Mouse (Mus musculus) forebrain, embryonic 11.5 days (tissue): ENCODE measurements around the gene Mrpl55. TPM values are rescaled to one million over a fixed set of nuclear protein-coding genes. Genes with fewer than 3 reads are reported as not detected.

Experiments
- ATAC-seq: fragments of 200-750 bp; cut with Nextera tagmentation; replicated peaks from 2 replicates; pipeline ENCODE4 v1.8.0; 2017; ENCODE audit warnings: moderate TSS enrichment; ENCODE audit not compliant: low FRiP score
- DNase-seq: peaks from one replicate; pipeline ENCODE4 v3.0.0-alpha.2; 2017; ENCODE audit warnings: low spot score
- H3K27ac ChIP-seq: fragments of 300-500 bp; sonication (generic); 2 replicates; pipeline ENCODE4 v1.5.1; 2014; ENCODE audit warnings: low read depth, low read length
- H3K27me3 ChIP-seq: fragments of 300-500 bp; sonication (generic); 2 replicates; pipeline ENCODE4 v1.6.1; 2014; ENCODE audit warnings: mild to moderate bottlenecking, low read length, mixed read lengths; ENCODE audit not compliant: control insufficient read depth, insufficient read depth
- H3K36me3 ChIP-seq: fragments of 300-500 bp; sonication (generic); 2 replicates; pipeline ENCODE4 v1.6.1; 2014; ENCODE audit warnings: mild to moderate bottlenecking, low read length, moderate library complexity, mixed read lengths; ENCODE audit not compliant: control insufficient read depth, insufficient read depth
- H3K4me1 ChIP-seq: fragments of 300-500 bp; sonication (generic); replicated peaks from 2 replicates; pipeline ENCODE4 v1.6.1; 2014; ENCODE audit warnings: low read length, mixed read lengths; ENCODE audit not compliant: control insufficient read depth, insufficient read depth
- H3K4me2 ChIP-seq: fragments of 300-500 bp; sonication (generic); 2 replicates; pipeline ENCODE4 v1.6.1; 2014; ENCODE audit warnings: low read depth, mild to moderate bottlenecking, low read length, moderate library complexity, mixed read lengths; ENCODE audit not compliant: severe bottlenecking
- H3K4me3 ChIP-seq: fragments of 300-500 bp; sonication (generic); 2 replicates; pipeline ENCODE4 v1.5.1; 2014; ENCODE audit warnings: low read depth, low read length
- H3K9ac ChIP-seq: fragments of 300-500 bp; sonication (generic); 2 replicates; pipeline ENCODE4 v1.6.1; 2014; ENCODE audit warnings: low read length
- H3K9me3 ChIP-seq: fragments of 300-500 bp; sonication (generic); 2 replicates; pipeline ENCODE4 v1.6.1; 2016; ENCODE audit warnings: low read length, mixed read lengths; ENCODE audit not compliant: control insufficient read depth
- WGBS: fragments of 180-500 bp; shearing (Covaris S2); extraction: QIAGEN DNeasy Blood & Tissue Kit; methylation state at CpG from one replicate; pipeline ENCODE4 v1.1.7; 2014; 5-methylcytosine and 5-hydroxymethylcytosine counted together
- polyA plus RNA-seq: library from polyadenylated mRNA; unstranded; fragments of >200 nt; fragmentation: Nextera tagmentation; extraction: Ambion mirVana; gene quantifications from 2 replicates; pipeline ENCODE4 v1.2.1, GENCODE M21; 2014

Mrpl55 gene
- polyA plus RNA-seq, 1 experiment from 2014 or later, result 94.3 TPM

GRCm38 (mm10) chr11:59239796-59240195 lies 37.5 kb downstream of the Mrpl55 start:
- DNase-seq, result no peak
- H3K4me3 ChIP-seq, result no peak overlapping the region
- H3K9ac ChIP-seq, result no peak overlapping the region
- no peak for ATAC-seq
- no peaks in the 10 kb centered on the region for H3K9me3 ChIP-seq
- H3K27ac ChIP-seq, result no peak overlapping the region
- peaks cover 2% of the 10 kb centered on the region; the same call in 1 of the 2 replicates for H3K27me3 ChIP-seq
- peaks cover 10% of the 10 kb centered on the region; the same call in 1 of the 2 replicates for H3K4me1 ChIP-seq
- 78% methylated on average over 4 of the region's 4 CpGs for WGBS
- no peak overlapping the region for H3K4me2 ChIP-seq
- no peaks in the 10 kb centered on the region for H3K36me3 ChIP-seq

DNA sequence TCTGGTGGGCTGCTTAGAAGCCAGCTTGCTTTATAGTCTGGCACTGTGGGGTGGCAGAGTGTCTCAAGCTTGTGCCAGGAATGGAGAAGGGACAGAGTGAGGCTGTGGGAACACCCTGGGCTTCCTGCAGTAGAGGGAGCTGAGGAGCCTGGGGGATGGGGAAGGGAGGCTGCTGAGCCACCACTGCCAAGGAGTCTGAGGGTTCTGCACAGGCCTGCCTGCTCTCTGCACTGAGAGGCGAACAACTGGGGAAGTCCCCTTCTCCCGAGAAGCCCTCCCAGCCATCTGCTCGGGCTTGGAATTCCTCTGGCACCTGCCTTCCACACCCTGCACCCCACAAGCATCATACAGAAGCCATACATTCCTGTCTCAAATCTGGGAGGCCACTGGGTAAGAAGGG lies 39.6 kb downstream of the Mrpl55 start:
- Histone ChIP-seq H3K27ac (no peak overlapping the region), H3K36me3 (no peaks in the 10 kb centered on the region), H3K4me1 (peaks cover 10% of the 10 kb centered on the region; the same call in 1 of the 2 replicates), H3K4me3 (no peak overlapping the region), H3K9me3 (no peaks in the 10 kb centered on the region), H3K4me2 (no peak overlapping the region), H3K9ac (no peak overlapping the region), H3K27me3 (peaks cover 2% of the 10 kb centered on the region; the same call in 1 of the 2 replicates)
- 50% methylated on average over 3 of the region's 3 CpGs for WGBS
- no peak for DNase-seq
- ATAC-seq, result no peak

- no peak overlapping the region for H3K4me3 ChIP-seq
- H3K9me3 ChIP-seq, result no peaks in the 10 kb centered on the region
- no peaks in the 10 kb centered on the region for H3K36me3 ChIP-seq
- H3K9ac ChIP-seq, result no peak overlapping the region
- DNase-seq, result no peak
- 61% methylated on average over 6 of the region's 6 CpGs for WGBS
- ATAC-seq, result no peak
- H3K27me3 ChIP-seq, result peaks cover 2% of the 10 kb centered on the region; the same call in 1 of the 2 replicates
- peaks cover 7% of the 10 kb centered on the region; the same call in 1 of the 2 replicates for H3K4me1 ChIP-seq
- H3K4me2 ChIP-seq, result no peak overlapping the region
- H3K27ac ChIP-seq, result no peak overlapping the region
Observed at GRCm38 (mm10) chr11:59243856-59244255, 41.6 kb downstream of the Mrpl55 start.

DNA sequence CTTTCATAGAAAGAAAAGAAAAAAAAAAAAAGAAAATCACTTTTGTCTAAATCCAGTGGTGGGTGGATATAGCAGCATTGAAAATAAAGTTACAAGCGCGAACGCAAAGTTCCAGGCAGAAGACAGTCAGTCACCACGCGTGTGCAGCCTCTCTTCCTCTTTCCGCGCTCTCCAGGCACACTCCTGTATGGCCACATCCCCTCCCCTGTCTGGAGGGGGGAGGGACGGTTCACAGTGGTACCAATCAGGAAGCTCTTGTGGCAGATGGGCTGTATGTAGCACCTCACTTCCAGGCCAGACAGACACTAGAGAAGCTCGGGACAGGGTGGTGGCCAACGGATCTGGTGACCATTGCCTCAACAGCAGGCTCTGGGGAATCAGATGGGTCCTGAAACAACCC lies 45.8 kb downstream of the Mrpl55 start:
- H3K4me3 ChIP-seq, result no peak overlapping the region
- H3K4me2 ChIP-seq, result no peak overlapping the region
- H3K4me1 ChIP-seq, result no peaks in the 10 kb centered on the region
- no peak overlapping the region for H3K9ac ChIP-seq
- no peak overlapping the region for H3K27ac ChIP-seq
- H3K27me3 ChIP-seq, result no peaks in the 10 kb centered on the region; the same call in 1 of the 2 replicates
- DNase-seq, result no peak
- H3K9me3 ChIP-seq, result no peaks in the 10 kb centered on the region
- ATAC-seq, result no peak
- 73% methylated on average over 10 of the region's 10 CpGs for WGBS
- no peaks in the 10 kb centered on the region for H3K36me3 ChIP-seq

Other genes starting within 250 kb of the Mrpl55 start
- 52.9 and 54.1 TPM in 2 replicates for gene Hist3h2a, start 247.8 kb upstream of the Mrpl55 start, polyA plus RNA-seq
- gene Trim17, start 247.8 kb upstream of the Mrpl55 start, polyA plus RNA-seq, result 0.21 and 0.75 TPM in 2 replicates
- 17.3 and 20.5 TPM in 2 replicates for gene Trim11, start 224.4 kb upstream of the Mrpl55 start, polyA plus RNA-seq
- 0.04 and 0.07 TPM in 2 replicates for gene Obscn, start 66.1 kb upstream of the Mrpl55 start, polyA plus RNA-seq
- gene Iba57, start 38.7 kb upstream of the Mrpl55 start, polyA plus RNA-seq, result 2.4 and 3.2 TPM in 2 replicates
- 0.08 TPM in 1 of 2 replicates, not detected in the other for gene Gjc2, start 19.3 kb upstream of the Mrpl55 start, polyA plus RNA-seq
- gene Guk1, start 10.3 kb upstream of the Mrpl55 start, polyA plus RNA-seq, result 90.3 and 95.7 TPM in 2 replicates
- gene 2310033P09Rik, start 5.8 kb downstream of the Mrpl55 start, polyA plus RNA-seq, result 36.6 and 41.0 TPM in 2 replicates
- 577 and 597 TPM in 2 replicates for gene Arf1, start 25.8 kb downstream of the Mrpl55 start, polyA plus RNA-seq
- gene Wnt3a, start 88.3 kb downstream of the Mrpl55 start, polyA plus RNA-seq, result 4.9 and 5.9 TPM in 2 replicates
- gene Wnt9a, start 104.4 kb downstream of the Mrpl55 start, polyA plus RNA-seq, result 4.3 and 4.7 TPM in 2 replicates
- not detected in 2 replicates for gene Prss38, start 173.2 kb downstream of the Mrpl55 start, polyA plus RNA-seq
- gene Jmjd4, start 247.6 kb downstream of the Mrpl55 start, polyA plus RNA-seq, result 17.8 and 20.5 TPM in 2 replicates
- 130 and 137 TPM in 2 replicates for gene Snap47, start 248.7 kb downstream of the Mrpl55 start, polyA plus RNA-seq